Mouse (Mus musculus) kidney, embryonic 14.5 days (tissue): ENCODE measurements around the gene Medag. TPM values are rescaled to one million over a fixed set of nuclear protein-coding genes. Genes with fewer than 3 reads are reported as not detected.

Experiments used
- polyA plus RNA-seq: library from polyadenylated mRNA; unstranded; fragments of >200 nt; fragmentation: Nextera tagmentation; extraction: Ambion mirVana; gene quantifications from 2 replicates; pipeline ENCODE4 v1.2.1, GENCODE M21; 2014

Medag gene
- polyA plus RNA-seq, 1 experiment from 2014 or later: 0.18 TPM

Other genes with a start within 250 kb of the Medag start
- 44.2 and 53.9 TPM in 2 replicates for gene Uspl1, start 227.4 kb upstream of the Medag start, polyA plus RNA-seq
- 1,862 and 2,225 TPM in 2 replicates for gene Hmgb1, start 227.3 kb upstream of the Medag start, polyA plus RNA-seq
- gene Alox5ap, start 147.0 kb upstream of the Medag start, polyA plus RNA-seq: 12.6 and 12.8 TPM in 2 replicates
- gene Tex26, start 27.9 kb downstream of the Medag start, polyA plus RNA-seq: 0.19 and 0.26 TPM in 2 replicates
- gene Wdr95, start 116.9 kb downstream of the Medag start, polyA plus RNA-seq: not detected in 2 replicates
- gene Hsph1, start 224.6 kb downstream of the Medag start, polyA plus RNA-seq: 35.4 and 68.4 TPM in 2 replicates